Mouse (Mus musculus) activated CD4-positive, CD25-positive, alpha-beta regulatory T cell, adult 4 months (primary cell): ENCODE measurements at regions not wholly inside any gene's neighbourhood (a gene's known extent, or its start where the extent isn't known, plus 50 kb on each side); places are given as distances from the start of the nearest gene placed in this dataset.

Experiments
- ATAC-seq: one replicate; pipeline ENCODE4 v1.8.0; 2017

- no peak for ATAC-seq
Measured at GRCm38 (mm10) chr16:84627052-84627451, 108.5 kb downstream of the Mrpl39 start.

- ATAC-seq: no peak
Measured at GRCm38 (mm10) chr16:84629868-84630267, 105.7 kb downstream of the Mrpl39 start.

- peak; percentile 69 for ATAC-seq
Measured at GRCm38 (mm10) chr16:84644446-84644845, 91.1 kb downstream of the Mrpl39 start.

GRCm38 (mm10) chr16:84646172-84646684 lies 89.3 kb downstream of the Mrpl39 start:
- no peak for ATAC-seq

GRCm38 (mm10) chr16:84650646-84651045 lies 84.9 kb downstream of the Mrpl39 start:
- no peak for ATAC-seq

- ATAC-seq: no peak
Measured at GRCm38 (mm10) chr16:84653873-84654272, 81.7 kb downstream of the Mrpl39 start.

GRCm38 (mm10) chr16:84661879-84662278 lies 73.7 kb downstream of the Mrpl39 start:
- ATAC-seq: no peak

GRCm38 (mm10) chr16:84663581-84663980 lies 72.0 kb downstream of the Mrpl39 start:
- ATAC-seq: no peak
